Mouse (Mus musculus): ENCODE measurements around the gene Aip.

GRCm38 (mm10) chr19:4122411-4123370 lies 3.0 kb downstream of the Aip start:
- TF ChIP-seq CTCF (IDR thresholded peaks at IDR 0.05; ENCODE audit: extremely low read depth, insufficient read length, insufficient replicate concordance, low read depth, low read length) (no peak), POLR2A (IDR thresholded peaks at IDR 0.05; ENCODE audit: low read depth, low read length) (no peak)
